Mouse (Mus musculus): ENCODE measurements around the gene Ncbp2.

Gene Ncbp2

DNA sequence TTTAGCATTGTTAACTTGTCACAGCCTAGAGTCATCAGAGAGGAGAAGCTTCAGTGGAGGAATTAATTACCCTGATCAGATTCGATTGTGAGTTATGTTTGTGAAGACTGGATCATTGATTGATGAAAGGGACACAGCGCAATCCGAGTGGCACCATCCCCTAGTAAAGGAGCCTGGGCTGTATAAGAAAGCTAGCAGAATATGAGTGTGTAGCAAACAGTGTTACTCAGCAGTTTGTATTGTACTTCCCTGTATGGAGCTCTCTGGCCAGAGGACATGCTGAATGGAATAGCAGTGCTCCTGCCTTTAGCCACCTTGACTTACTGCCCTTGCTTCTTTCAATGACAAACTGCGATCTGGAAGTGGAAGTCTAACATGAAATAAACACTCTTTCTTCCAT is 62.0 kb downstream of the Ncbp2 start:
- 82% methylated on average over 4 of the region's 4 CpGs for WGBS

Measured in cerebral cortex, adult 2 months (tissue).